7 mouse cellular contexts compared by ENCODE assay signal in genomic region chr8:120270449-120270848, GRCm38 (mm10). TPM values are rescaled to one million over a fixed set of nuclear protein-coding genes. Genes with fewer than 3 reads are reported as not detected.
A peak's percentile ranks its signal among the peaks of the same experiment; 100 is the strongest.
DNase-seq lines count a peak whose midpoint lies in the region.

No protein-coding gene starts in this region.

- DNase-seq in right cerebral cortex, postnatal 10 days (ENCODE audit: low spot score in 2 of 2) = peak; percentile 83 to 85
- DNase-seq in right cerebral cortex, postnatal 25 days = no peak
- DNase-seq in cerebellum, adult 11-12 months = peak; percentile 70
- DNase-seq in gastrocnemius, adult 18-20 months (ENCODE audit: low spot score) = peak; percentile 83
- DNase-seq in layer of hippocampus, adult 8-10 months (ENCODE audit: low spot score in 2 of 2) = peak; percentile 67 to 70
- no peak for DNase-seq in c-Kit-positive CD71-positive TER-119-positive erythroid progenitor cells, embryonic 14.5 days (ENCODE audit: low spot score)
- no peak for DNase-seq in yolk sac, embryonic 10.5 days (ENCODE audit: low spot score)

RNA-seq across cellular contexts. Expression of gene Gse1, which starts 42.2 kb away (rescaled TPM):
- 10 to 100 TPM; 28.9 to 32.6 TPM for total RNA-seq in gastrocnemius, adult 18-20 months (2021)
- 100 to 1,000 TPM; 114 to 136 (median 127) TPM for total RNA-seq in layer of hippocampus, adult 8-10 months (2022)

Comparison
In these comparisons a context has a peak if more than half of its experiments do, and no peak if none do; other contexts are left out.
1. DNase-seq: peak in right cerebral cortex, postnatal 10 days (2 of 2), cerebellum, adult 11-12 months (single experiment), gastrocnemius, adult 18-20 months (single experiment) and layer of hippocampus, adult 8-10 months (2 of 2); none in right cerebral cortex, postnatal 25 days (single experiment), c-Kit-positive CD71-positive TER-119-positive erythroid progenitor cells, embryonic 14.5 days (single experiment) and yolk sac, embryonic 10.5 days (single experiment).